Comparison of ENCODE assay signal across 18 mouse cellular contexts in the genomic region with DNA sequence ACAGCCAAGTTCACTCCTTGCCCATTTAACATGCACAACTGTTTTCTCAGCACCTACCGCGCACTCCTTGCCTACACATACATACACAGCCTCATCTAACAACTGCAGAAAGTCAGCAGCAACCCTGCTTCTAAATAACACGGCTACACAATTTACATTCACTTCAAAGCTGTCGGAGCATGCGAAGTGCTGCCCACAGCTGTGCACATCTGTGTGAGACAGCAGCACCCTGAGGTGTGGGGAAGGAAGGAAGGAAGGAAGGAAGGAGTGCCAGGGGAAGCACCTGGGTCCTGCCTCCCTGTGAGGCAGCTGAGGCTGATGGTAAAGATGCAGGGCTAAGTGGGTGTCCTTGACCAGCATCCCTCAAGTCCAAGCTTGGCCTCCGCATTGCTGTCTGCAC. TPM values are rescaled to one million over a fixed set of nuclear protein-coding genes. Genes with fewer than 3 reads are reported as not detected.
DNase-seq lines count a peak whose midpoint lies in the region; ATAC-seq and TF ChIP-seq lines count a peak whose summit lies in the region.
"Had no signal": no experiment of that assay in that cellular context is flagged by ENCODE, and none has a peak within 500 bp of the region (broad histone marks: within the 10 kb centered on the region; RNA-seq: fewer than 3 reads in every experiment).

No protein-coding gene starts in this region.

- TF ChIP-seq CTCF in layer of hippocampus, adult 2 months (conservative IDR thresholded peaks at IDR 0.05): no peak
- no peak for TF ChIP-seq CTCF in CH12.LX (conservative IDR thresholded peaks at IDR 0.05 in 1 of 2, IDR thresholded peaks at IDR 0.05 in 1 of 2; ENCODE audit: low read depth in 2 of 2, low read length in 2 of 2)

- peaks cover 33 to 91% of the 10 kb centered on the region in 2 experiments for H3K4me1 ChIP-seq in CH12.LX (ENCODE audit: control insufficient read depth in 1 of 2, insufficient read depth in 2 of 2)
- H3K4me1 ChIP-seq: hindbrain, embryonic 15.5 days had no signal

- DNase-seq in layer of hippocampus, adult 2 months (ENCODE audit: low spot score in 2 of 2): no peak
- no peak for DNase-seq in layer of hippocampus, postnatal 14 days (ENCODE audit: low spot score in 2 of 2)
- DNase-seq in CH12.LX (ENCODE audit: extremely low read depth): peak; percentile 37
- peak; percentile 71 for DNase-seq in thymus, postnatal 0 days (ENCODE audit: low spot score)
- DNase-seq in thymus, postnatal 36 days: peak; percentile 58 to 76
- no peak for DNase-seq in neural tube, embryonic 10.5 days (ENCODE audit: extremely low spot score, low spot score)
- DNase-seq: adrenal gland, postnatal 25 days; cerebellum, adult 2 months; cerebellum, postnatal 10 days; gastrocnemius, adult 2 months; gastrocnemius, postnatal 25 days; heart, postnatal 36 days had no signal

- H3K9me3 ChIP-seq in CH12.LX (replicated peaks; ENCODE audit: low read length): no peaks in the 10 kb centered on the region
- H3K9me3 ChIP-seq: embryonic facial prominence, embryonic 10.5 days; forebrain, embryonic 15.5 days; G1E; heart, embryonic 12.5 days; hindbrain, embryonic 15.5 days had no signal

- no peak for TF ChIP-seq POLR2A in CH12.LX (IDR thresholded peaks at IDR 0.05; ENCODE audit: low read depth, low read length)

- in situ Hi-C loops in CH12.LX (cut with MboI; ENCODE audit: low pct_ligation_motif_present, low pct_unique_long_range_greater_than_20kb, low sequenced_read_pairs): no loop called here

- H3K4me3 ChIP-seq in layer of hippocampus, adult 2 months: no peak overlapping the region
- H3K4me3 ChIP-seq in CH12.LX (replicated peaks in 1 of 3; ENCODE audit: low read depth in 2 of 3, low read length in 2 of 3, poor library complexity in 1 of 3): no peak overlapping the region
- H3K4me3 ChIP-seq: embryonic facial prominence, embryonic 10.5 days; forebrain, embryonic 15.5 days; gastrocnemius, adult 2 months; heart, embryonic 12.5 days; hindbrain, embryonic 15.5 days had no signal

- no peak for TF ChIP-seq EP300 in CH12.LX (IDR thresholded peaks at IDR 0.05; ENCODE audit: low read length)

- H3K9ac ChIP-seq in CH12.LX (ENCODE audit: insufficient read depth, low read depth): no peak overlapping the region
- H3K9ac ChIP-seq: forebrain, embryonic 15.5 days; heart, embryonic 12.5 days; hindbrain, embryonic 15.5 days had no signal

- no peak overlapping the region for H3K4me2 ChIP-seq in CH12.LX (ENCODE audit: insufficient read depth, low read depth, poor library complexity, severe bottlenecking)
- H3K4me2 ChIP-seq: forebrain, embryonic 15.5 days; heart, embryonic 12.5 days; hindbrain, embryonic 15.5 days had no signal

- no peaks in the 10 kb centered on the region for H3K27me3 ChIP-seq in CH12.LX (replicated peaks)
- H3K27me3 ChIP-seq: forebrain, embryonic 15.5 days; heart, embryonic 12.5 days; hindbrain, embryonic 15.5 days had no signal

- dilution Hi-C loops in CH12.LX (cut with MboI; ENCODE audit: extremely low pct_ligation_motif_present, extremely low pct_unique_long_range_greater_than_20kb, low sequenced_read_pairs): no loop called here

- ATAC-seq in frontal cortex, adult (ENCODE audit: low TSS enrichment): no peak
- ATAC-seq: forebrain, embryonic 15.5 days had no signal

- TF ChIP-seq RAD21 in CH12.LX (IDR thresholded peaks at IDR 0.05; ENCODE audit: low read depth, low read length): no peak

- peaks cover 0 to 30% of the 10 kb centered on the region in 2 experiments for H3K36me3 ChIP-seq in CH12.LX (replicated peaks in 1 of 2; ENCODE audit: control insufficient read depth in 1 of 2, insufficient read depth in 1 of 2, low read length in 1 of 2)
- H3K36me3 ChIP-seq: embryonic facial prominence, embryonic 10.5 days; forebrain, embryonic 15.5 days; heart, embryonic 12.5 days; hindbrain, embryonic 15.5 days had no signal

- 0 out of 2 replicates have a peak overlapping the region, but pooled peaks have one; percentile 51 for H3K27ac ChIP-seq in layer of hippocampus, adult 2 months
- peak overlapping the region; percentile 14; the same call in 1 of the 2 replicates for H3K27ac ChIP-seq in CH12.LX (ENCODE audit: insufficient read depth, low read depth)
- H3K27ac ChIP-seq: embryonic facial prominence, embryonic 10.5 days; forebrain, embryonic 15.5 days; hindbrain, embryonic 15.5 days had no signal

- H3K79me2 ChIP-seq in CH12.LX (replicated peaks; ENCODE audit: control insufficient read depth, extremely low read depth, insufficient read depth, poor library complexity, severe bottlenecking): no peaks in the 10 kb centered on the region; the same call in none of the 2 replicates

TF ChIP-seq in CH12.LX, 34 proteins besides CTCF, POLR2A, EP300 and RAD21:
- TF ChIP-seq TCF12 (IDR thresholded peaks at IDR 0.05; ENCODE audit: low read depth, low read length) (no peak), MXI1 (IDR thresholded peaks at IDR 0.05; ENCODE audit: low read depth, low read length) (no peak), BHLHE40 (IDR thresholded peaks at IDR 0.05; ENCODE audit: low read depth, low read length) (no peak), ZKSCAN1 (IDR thresholded peaks at IDR 0.05; ENCODE audit: borderline replicate concordance, low read depth, low read length) (no peak), MAFK (IDR thresholded peaks at IDR 0.05; ENCODE audit: insufficient replicate concordance, low read length) (no peak), MAZ (IDR thresholded peaks at IDR 0.05; ENCODE audit: low read depth, low read length) (no peak), PAX5 (IDR thresholded peaks at IDR 0.05; ENCODE audit: low read length) (no peak), HCFC1 (IDR thresholded peaks at IDR 0.05; ENCODE audit: low read depth, low read length) (no peak), MAX (IDR thresholded peaks at IDR 0.05; ENCODE audit: low read length) (no peak), ZMIZ1 (IDR thresholded peaks at IDR 0.05; ENCODE audit: low read depth, low read length) (no peak), UBTF (IDR thresholded peaks at IDR 0.05; ENCODE audit: low read depth, low read length) (no peak), SIN3A (IDR thresholded peaks at IDR 0.05; ENCODE audit: low read length) (no peak), CHD2 (IDR thresholded peaks at IDR 0.05; ENCODE audit: low read length) (no peak), USF1 (IDR thresholded peaks at IDR 0.05; ENCODE audit: low read depth, low read length) (no peak), MEF2A (IDR thresholded peaks at IDR 0.05; ENCODE audit: borderline replicate concordance, low read depth, low read length) (no peak), CHD1 (IDR thresholded peaks at IDR 0.05; ENCODE audit: low read depth, low read length) (no peak), POLR2AphosphoS2 (IDR thresholded peaks at IDR 0.05; ENCODE audit: low read depth, low read length) (no peak)

RNA-seq across cellular contexts. Expression of a gene that starts 36.5 kb away (rescaled TPM):
- total RNA-seq in layer of hippocampus, adult 2 months (2021): 10 to 100 TPM; 61.7 to 67.0 TPM
- 10 to 100 TPM; 57.4 to 60.3 TPM for total RNA-seq in layer of hippocampus, postnatal 14 days (2021)
- total RNA-seq in CH12.LX (2012; rRNA removed): 45.2 and 48.5 TPM in 2 replicates
- 54.4 and 57.1 TPM in 2 replicates for total RNA-seq in CH12.LX (2014; rRNA removed)
- 52.1 and 54.8 TPM in 2 replicates for polyA plus RNA-seq in CH12.LX (2012; ENCODE audit: insufficient read length, low read depth)
- 48.3 and 50.3 TPM in 2 replicates for polyA plus RNA-seq in thymus, postnatal 0 days (2015; fragmentation: Nextera tagmentation; extraction: Ambion mirVana)

Comparison
In these comparisons a context has a peak if more than half of its experiments do, and no peak if none do; other contexts are left out.
1. DNase-seq: peak in CH12.LX (single experiment), thymus, postnatal 0 days (single experiment) and thymus, postnatal 36 days (2 of 2); none in layer of hippocampus, adult 2 months (0 of 2), layer of hippocampus, postnatal 14 days (0 of 2) and neural tube, embryonic 10.5 days (single experiment).